Mouse (Mus musculus) hindbrain, embryonic 15.5 days (tissue): Measurements from ENCODE around the gene Papss2. TPM values are rescaled to one million over a fixed set of nuclear protein-coding genes. Genes with fewer than 3 reads are reported as not detected.

Experiments
- polyA plus RNA-seq: library from polyadenylated mRNA; unstranded; fragments of >200 nt; fragmentation: Nextera tagmentation; extraction: Ambion mirVana; gene quantifications from 2 replicates; pipeline ENCODE4 v1.2.1, GENCODE M21; 2015

Gene Papss2
- polyA plus RNA-seq, 1 experiment from 2014 or later, result 1.2 TPM

Other genes with a start within 250 kb of the Papss2 start
- gene Sgms1, start 206.1 kb upstream of the Papss2 start, polyA plus RNA-seq, result 21.7 and 22.7 TPM in 2 replicates
- 51.3 and 60.0 TPM in 2 replicates for gene Rpl9-ps6, start 129.2 kb upstream of the Papss2 start, polyA plus RNA-seq
- 57.7 and 59.6 TPM in 2 replicates for gene Minpp1, start 110.0 kb upstream of the Papss2 start, polyA plus RNA-seq
- 109 and 112 TPM in 2 replicates for gene Atad1, start 144.0 kb downstream of the Papss2 start, polyA plus RNA-seq
- gene Pten, start 161.7 kb downstream of the Papss2 start, polyA plus RNA-seq, result 10.6 and 13.5 TPM in 2 replicates